Comparison of ENCODE assay signal across 21 mouse cellular contexts in genomic region chr5:137487616-137488015, GRCm38 (mm10). TPM values are rescaled to one million over a fixed set of nuclear protein-coding genes. Genes with fewer than 3 reads are reported as not detected.
DNase-seq lines count a peak whose midpoint lies in the region; ATAC-seq and TF ChIP-seq lines count a peak whose summit lies in the region.
"Had no signal": no experiment of that assay in that cellular context is flagged by ENCODE, and none has a peak within 500 bp of the region (broad histone marks: within the 10 kb centered on the region; RNA-seq: fewer than 3 reads in every experiment).

No protein-coding gene starts in this region.

- no peaks in the 10 kb centered on the region for H3K9me3 ChIP-seq in hindbrain, postnatal 0 days (ENCODE audit: low read length)
- no peaks in the 10 kb centered on the region for H3K9me3 ChIP-seq in hindbrain, embryonic 14.5 days (ENCODE audit: control insufficient read depth, low read length)
- no peaks in the 10 kb centered on the region for H3K9me3 ChIP-seq in stomach, postnatal 0 days (ENCODE audit: control insufficient read depth, low read length)
- H3K9me3 ChIP-seq: forebrain, embryonic 15.5 days; hindbrain, embryonic 15.5 days; liver, embryonic 15.5 days; neural tube, embryonic 15.5 days had no signal

- no peak for DNase-seq in hindbrain, postnatal 0 days (ENCODE audit: low spot score)
- DNase-seq in hindbrain, embryonic 14.5 days (ENCODE audit: low spot score): no peak
- peak; percentile 32 for DNase-seq in thymus, postnatal 4 days
- no peak for DNase-seq in thymus, postnatal 25 days
- peak; percentile 25 for DNase-seq in c-Kit-positive CD71-negative TER-119-negative erythroid progenitor cells, embryonic 14.5 days (ENCODE audit: low read depth)
- DNase-seq in stomach, postnatal 0 days (ENCODE audit: low spot score): no peak
- DNase-seq in heart, postnatal 25 days (ENCODE audit: low spot score): no peak
- DNase-seq: cerebellum, adult 11-12 months; gastrocnemius, postnatal 25 days; right cerebral cortex, adult 18-20 months had no signal

- ATAC-seq in hindbrain, postnatal 0 days: no peak
- no peak for ATAC-seq in hindbrain, embryonic 14.5 days (ENCODE audit: low FRiP score)
- no peak for ATAC-seq in stomach, postnatal 0 days (ENCODE audit: low FRiP score, low TSS enrichment)
- ATAC-seq in activated CD4-positive, CD25-positive, alpha-beta regulatory T cell, adult 4 months: no peak
- ATAC-seq: forebrain, embryonic 15.5 days had no signal

- H3K4me2 ChIP-seq in hindbrain, postnatal 0 days (ENCODE audit: low read depth, low read length): no peak overlapping the region
- H3K4me2 ChIP-seq in hindbrain, embryonic 14.5 days (replicated peaks): no peak overlapping the region
- no peak overlapping the region for H3K4me2 ChIP-seq in stomach, postnatal 0 days (replicated peaks; ENCODE audit: low read depth)
- H3K4me2 ChIP-seq: forebrain, embryonic 15.5 days; hindbrain, embryonic 15.5 days; liver, embryonic 15.5 days; neural tube, embryonic 15.5 days had no signal

- H3K27me3 ChIP-seq in hindbrain, postnatal 0 days (ENCODE audit: insufficient read depth, low read length): peaks cover 7% of the 10 kb centered on the region; the same call in 1 of the 2 replicates
- peaks cover 18% of the 10 kb centered on the region for H3K27me3 ChIP-seq in hindbrain, embryonic 14.5 days (ENCODE audit: control insufficient read depth, insufficient read depth, low read length)
- H3K27me3 ChIP-seq in stomach, postnatal 0 days (ENCODE audit: control insufficient read depth, insufficient read depth, low read length): 0 out of 2 replicates have a peak, but pooled peaks cover 2% of the 10 kb centered on the region
- H3K27me3 ChIP-seq: hindbrain, embryonic 15.5 days had no signal

- TF ChIP-seq EP300 in stomach, postnatal 0 days (optimal IDR thresholded peaks at IDR 0.05): no peak

- no peaks in the 10 kb centered on the region for H3K36me3 ChIP-seq in hindbrain, postnatal 0 days (ENCODE audit: insufficient read depth, low read length)
- no peaks in the 10 kb centered on the region for H3K36me3 ChIP-seq in hindbrain, embryonic 14.5 days (replicated peaks; ENCODE audit: control insufficient read depth, insufficient read depth)
- no peaks in the 10 kb centered on the region for H3K36me3 ChIP-seq in stomach, postnatal 0 days (ENCODE audit: control insufficient read depth, insufficient read depth, low read length)
- H3K36me3 ChIP-seq: forebrain, embryonic 15.5 days; hindbrain, embryonic 15.5 days; liver, embryonic 15.5 days; neural tube, embryonic 15.5 days had no signal

- intact Hi-C loops in heart, postnatal 25 days (cut with DNase I): no loop called here

- 0 out of 2 replicates have a peak, but pooled peaks have one; percentile 12 for TF ChIP-seq CTCF in hindbrain, postnatal 0 days (IDR thresholded peaks at IDR 0.05; ENCODE audit: low read depth)
- TF ChIP-seq CTCF in stomach, postnatal 0 days (IDR thresholded peaks at IDR 0.05; ENCODE audit: low read depth): peak; percentile 44

- H3K9ac ChIP-seq in hindbrain, postnatal 0 days (replicated peaks; ENCODE audit: low read length): no peak overlapping the region
- no peak overlapping the region for H3K9ac ChIP-seq in hindbrain, embryonic 14.5 days
- no peak overlapping the region for H3K9ac ChIP-seq in stomach, postnatal 0 days (ENCODE audit: low read length)
- H3K9ac ChIP-seq: forebrain, embryonic 15.5 days; hindbrain, embryonic 15.5 days; liver, embryonic 15.5 days; neural tube, embryonic 15.5 days had no signal

- H3K4me3 ChIP-seq in hindbrain, postnatal 0 days (ENCODE audit: low read length): no peak overlapping the region
- no peak overlapping the region for H3K4me3 ChIP-seq in hindbrain, embryonic 14.5 days (replicated peaks; ENCODE audit: low read length)
- no peak overlapping the region for H3K4me3 ChIP-seq in stomach, postnatal 0 days (ENCODE audit: low read depth, low read length)
- H3K4me3 ChIP-seq: forebrain, embryonic 15.5 days; hindbrain, embryonic 15.5 days; liver, embryonic 15.5 days; neural tube, embryonic 15.5 days had no signal

- no peaks in the 10 kb centered on the region; the same call in 1 of the 2 replicates for H3K4me1 ChIP-seq in hindbrain, postnatal 0 days (ENCODE audit: insufficient read depth, low read length)
- peaks cover 10% of the 10 kb centered on the region; the same call in 1 of the 2 replicates for H3K4me1 ChIP-seq in hindbrain, embryonic 14.5 days (replicated peaks; ENCODE audit: control insufficient read depth, insufficient read depth, low read length)
- H3K4me1 ChIP-seq in stomach, postnatal 0 days (replicated peaks; ENCODE audit: control insufficient read depth, insufficient read depth): no peaks in the 10 kb centered on the region
- H3K4me1 ChIP-seq: liver, embryonic 15.5 days had no signal

- H3K27ac ChIP-seq in hindbrain, postnatal 0 days: no peak overlapping the region
- no peak overlapping the region for H3K27ac ChIP-seq in hindbrain, embryonic 14.5 days
- H3K27ac ChIP-seq in stomach, postnatal 0 days (replicated peaks): no peak overlapping the region
- H3K27ac ChIP-seq: forebrain, embryonic 15.5 days; hindbrain, embryonic 15.5 days; liver, embryonic 15.5 days; neural tube, embryonic 15.5 days had no signal

- WGBS in hindbrain, postnatal 0 days: 92% methylated on average over 7 of the region's 7 CpGs
- 90% methylated on average over 7 of the region's 7 CpGs for WGBS in hindbrain, embryonic 14.5 days
- 84% methylated on average over 7 of the region's 7 CpGs for WGBS in stomach, postnatal 0 days

RNA-seq across cellular contexts. Expression of gene Zan, which starts 10.8 kb away (rescaled TPM):
- 0.43 and 1.6 TPM in 2 replicates for total RNA-seq in hindbrain, postnatal 0 days (2014; rRNA removed)
- polyA plus RNA-seq in hindbrain, postnatal 0 days (2015; fragmentation: Nextera tagmentation; extraction: Ambion mirVana): 0.15 and 0.25 TPM in 2 replicates
- 0.14 and 0.17 TPM in 2 replicates for polyA plus RNA-seq in hindbrain, embryonic 14.5 days (2014; fragmentation: Nextera tagmentation; extraction: Ambion mirVana)
- 0.79 and 0.96 TPM in 2 replicates for polyA plus RNA-seq in stomach, postnatal 0 days (2015; fragmentation: Nextera tagmentation; extraction: Ambion mirVana)
- total RNA-seq in heart, postnatal 25 days (2021): not detected
- under 1 TPM; 0.11 to 0.21 TPM for polyA plus RNA-seq in activated CD4-positive, CD25-positive, alpha-beta regulatory T cell, adult 4 months (2017; shearing (Covaris generic))

RNA-seq across cellular contexts. Expression of gene Pop7, which starts 14.7 kb away (rescaled TPM):
- 62.1 and 83.5 TPM in 2 replicates for total RNA-seq in hindbrain, postnatal 0 days (2014; rRNA removed)
- 82.2 and 85.3 TPM in 2 replicates for polyA plus RNA-seq in hindbrain, postnatal 0 days (2015; fragmentation: Nextera tagmentation; extraction: Ambion mirVana)
- 78.4 and 87.3 TPM in 2 replicates for polyA plus RNA-seq in hindbrain, embryonic 14.5 days (2014; fragmentation: Nextera tagmentation; extraction: Ambion mirVana)
- 37.9 and 39.9 TPM in 2 replicates for polyA plus RNA-seq in stomach, postnatal 0 days (2015; fragmentation: Nextera tagmentation; extraction: Ambion mirVana)
- total RNA-seq in heart, postnatal 25 days (2021): 10 to 100 TPM; 14.8 to 15.3 TPM
- 10 to 100 TPM; 60.7 to 66.2 TPM for polyA plus RNA-seq in activated CD4-positive, CD25-positive, alpha-beta regulatory T cell, adult 4 months (2017; shearing (Covaris generic))

RNA-seq across cellular contexts. Expression of gene Gigyf1, which starts 30.7 kb away (rescaled TPM):
- total RNA-seq in hindbrain, postnatal 0 days (2014; rRNA removed): 20.3 and 21.4 TPM in 2 replicates
- polyA plus RNA-seq in hindbrain, postnatal 0 days (2015; fragmentation: Nextera tagmentation; extraction: Ambion mirVana): 15.1 and 16.2 TPM in 2 replicates
- 14.2 and 16.0 TPM in 2 replicates for polyA plus RNA-seq in hindbrain, embryonic 14.5 days (2014; fragmentation: Nextera tagmentation; extraction: Ambion mirVana)
- 5.2 and 6.0 TPM in 2 replicates for polyA plus RNA-seq in stomach, postnatal 0 days (2015; fragmentation: Nextera tagmentation; extraction: Ambion mirVana)
- total RNA-seq in heart, postnatal 25 days (2021): 10 to 100 TPM; 28.6 to 29.1 TPM
- 10 to 100 TPM; 18.5 to 22.6 TPM for polyA plus RNA-seq in activated CD4-positive, CD25-positive, alpha-beta regulatory T cell, adult 4 months (2017; shearing (Covaris generic))

RNA-seq across cellular contexts. Expression of gene Epo, which starts 45.4 kb away (rescaled TPM):
- total RNA-seq in hindbrain, postnatal 0 days (2014; rRNA removed): not detected in 2 replicates
- not detected in 2 replicates for polyA plus RNA-seq in hindbrain, postnatal 0 days (2015; fragmentation: Nextera tagmentation; extraction: Ambion mirVana)
- not detected in 2 replicates for polyA plus RNA-seq in hindbrain, embryonic 14.5 days (2014; fragmentation: Nextera tagmentation; extraction: Ambion mirVana)
- not detected in 2 replicates for polyA plus RNA-seq in stomach, postnatal 0 days (2015; fragmentation: Nextera tagmentation; extraction: Ambion mirVana)
- total RNA-seq in heart, postnatal 25 days (2021): not detected
- not detected for polyA plus RNA-seq in activated CD4-positive, CD25-positive, alpha-beta regulatory T cell, adult 4 months (2017; shearing (Covaris generic))
- total RNA-seq: common myeloid progenitor, adult 5-6 weeks; gastrocnemius, postnatal 25 days; layer of hippocampus, adult 8-10 months; left cerebral cortex, postnatal 14 days had no signal
- polyA plus RNA-seq: forebrain, embryonic 15.5 days; heart, embryonic 14.5 days; hindbrain, embryonic 15.5 days; kidney, embryonic 14.5 days; neural tube, embryonic 15.5 days; spleen, adult 2 months had no signal

RNA-seq across cellular contexts. Expression of gene Gnb2, which starts 45.7 kb away (rescaled TPM):
- 1,135 and 1,251 TPM in 2 replicates for total RNA-seq in hindbrain, postnatal 0 days (2014; rRNA removed)
- polyA plus RNA-seq in hindbrain, postnatal 0 days (2015; fragmentation: Nextera tagmentation; extraction: Ambion mirVana): 570 and 592 TPM in 2 replicates
- polyA plus RNA-seq in hindbrain, embryonic 14.5 days (2014; fragmentation: Nextera tagmentation; extraction: Ambion mirVana): 593 and 621 TPM in 2 replicates
- polyA plus RNA-seq in stomach, postnatal 0 days (2015; fragmentation: Nextera tagmentation; extraction: Ambion mirVana): 345 and 374 TPM in 2 replicates
- 100 to 1,000 TPM; 245 to 246 TPM for total RNA-seq in heart, postnatal 25 days (2021)
- 10 to 100 TPM; 73.0 to 82.7 TPM for polyA plus RNA-seq in activated CD4-positive, CD25-positive, alpha-beta regulatory T cell, adult 4 months (2017; shearing (Covaris generic))

Comparison
In these comparisons a context has a peak if more than half of its experiments do, and no peak if none do; other contexts are left out.
1. DNase-seq: peak in thymus, postnatal 4 days (single experiment) and c-Kit-positive CD71-negative TER-119-negative erythroid progenitor cells, embryonic 14.5 days (single experiment); none in hindbrain, postnatal 0 days (single experiment), hindbrain, embryonic 14.5 days (single experiment), thymus, postnatal 25 days (single experiment), stomach, postnatal 0 days (single experiment) and heart, postnatal 25 days (single experiment).